ENCODE assay signal across 9 mouse cellular contexts in genomic region chr1:86520361-86520760, GRCm38 (mm10). TPM values are rescaled to one million over a fixed set of nuclear protein-coding genes. Genes with fewer than 3 reads are reported as not detected.
DNase-seq lines count a peak whose midpoint lies in the region; ATAC-seq and TF ChIP-seq lines count a peak whose summit lies in the region.
"Had no signal": no experiment of that assay in that cellular context is flagged by ENCODE, and none has a peak within 500 bp of the region (broad histone marks: within the 10 kb centered on the region; RNA-seq: fewer than 3 reads in every experiment).

No protein-coding gene starts in this region.

- no peak overlapping the region for H3K4me3 ChIP-seq in left cerebral cortex, adult 2 months
- H3K4me3 ChIP-seq in limb, embryonic 11.5 days (ENCODE audit: low read depth, low read length) = no peak overlapping the region
- H3K4me3 ChIP-seq: embryonic facial prominence, embryonic 15.5 days had no signal

- 44% methylated on average over 7 of the region's 7 CpGs for WGBS in limb, embryonic 11.5 days

- peaks cover 15% of the 10 kb centered on the region for H3K4me1 ChIP-seq in limb, embryonic 11.5 days (ENCODE audit: control insufficient read depth, insufficient read depth, low read length)

- H3K27ac ChIP-seq in left cerebral cortex, adult 2 months = no peak overlapping the region
- no peak overlapping the region for H3K27ac ChIP-seq in limb, embryonic 11.5 days (replicated peaks; ENCODE audit: low read depth, low read length)
- H3K27ac ChIP-seq: embryonic facial prominence, embryonic 15.5 days had no signal

- no peaks in the 10 kb centered on the region for H3K9me3 ChIP-seq in limb, embryonic 11.5 days (ENCODE audit: control insufficient read depth, low read length)
- H3K9me3 ChIP-seq: embryonic facial prominence, embryonic 15.5 days had no signal

- no peaks in the 10 kb centered on the region for H3K27me3 ChIP-seq in limb, embryonic 11.5 days (ENCODE audit: control insufficient read depth, insufficient read depth, low read length)
- H3K27me3 ChIP-seq: embryonic facial prominence, embryonic 15.5 days had no signal

- peak; percentile 51 for DNase-seq in adrenal gland, adult 2 months
- no peak for DNase-seq in adrenal gland, adult 8-10 months
- DNase-seq in left cerebral cortex, adult 2 months (ENCODE audit: extremely low spot score in 1 of 2, low spot score in 2 of 2) = no peak
- no peak for DNase-seq in left cerebral cortex, postnatal 14 days (ENCODE audit: low spot score in 2 of 2)
- peak; percentile 48 to 57 for DNase-seq in adrenal gland, postnatal 36 days
- peak; percentile 76 for DNase-seq in limb, embryonic 11.5 days (ENCODE audit: low spot score)
- no peak for DNase-seq in layer of hippocampus, adult 9-10 months (ENCODE audit: low spot score)
- DNase-seq in ovary, postnatal 10 days (ENCODE audit: low spot score) = no peak

- H3K36me3 ChIP-seq in limb, embryonic 11.5 days (ENCODE audit: control insufficient read depth, insufficient read depth, low read length) = no peaks in the 10 kb centered on the region
- H3K36me3 ChIP-seq: embryonic facial prominence, embryonic 15.5 days had no signal

- no peak for ATAC-seq in limb, embryonic 11.5 days (ENCODE audit: insufficient number of reproducible peaks, low FRiP score, low TSS enrichment, low read depth)

- H3K4me2 ChIP-seq in limb, embryonic 11.5 days (ENCODE audit: low read depth, severe bottlenecking) = no peak overlapping the region
- H3K4me2 ChIP-seq: embryonic facial prominence, embryonic 15.5 days had no signal

- peak; percentile 32 for TF ChIP-seq CTCF in left cerebral cortex, adult 2 months (IDR thresholded peaks at IDR 0.05)

- H3K9ac ChIP-seq in limb, embryonic 11.5 days (ENCODE audit: low read length) = no peak overlapping the region
- H3K9ac ChIP-seq: embryonic facial prominence, embryonic 15.5 days had no signal

- intact Hi-C loops in left cerebral cortex, adult 2 months (cut with DNase I) = no loop called here
- intact Hi-C loops in left cerebral cortex, postnatal 14 days (cut with DNase I) = no loop called here

RNA-seq across cellular contexts. Expression of gene Ptma, which starts 6.2 kb away (rescaled TPM):
- total RNA-seq in adrenal gland, adult 2 months (2021) = 100 to 1,000 TPM; 538 to 582 TPM
- polyA plus RNA-seq in adrenal gland, adult 2 months (2012; rRNA removed) = 728 and 947 TPM in 2 replicates
- 100 to 1,000 TPM; 448 to 514 (median 510) TPM for total RNA-seq in adrenal gland, adult 8-10 months (2022)
- total RNA-seq in left cerebral cortex, adult 2 months (2021) = 100 to 1,000 TPM; 353 to 363 TPM
- total RNA-seq in left cerebral cortex, postnatal 14 days (2021) = 100 to 1,000 TPM; 336 to 423 TPM
- total RNA-seq in adrenal gland, postnatal 36 days (2021) = 100 to 1,000 TPM; 546 to 552 TPM
- 4,370 and 4,506 TPM in 2 replicates for polyA plus RNA-seq in limb, embryonic 11.5 days (2014; fragmentation: Nextera tagmentation; extraction: Ambion mirVana)

Comparison
In these comparisons a context has a peak if more than half of its experiments do, and no peak if none do; other contexts are left out.
1. DNase-seq: peak in adrenal gland, adult 2 months (single experiment), adrenal gland, postnatal 36 days (2 of 2) and limb, embryonic 11.5 days (single experiment); none in adrenal gland, adult 8-10 months (single experiment), left cerebral cortex, adult 2 months (0 of 2), left cerebral cortex, postnatal 14 days (0 of 2), layer of hippocampus, adult 9-10 months (single experiment) and ovary, postnatal 10 days (single experiment).